Mouse (Mus musculus): ENCODE data around the gene Tbc1d8. TPM values are rescaled to one million over a fixed set of nuclear protein-coding genes. Genes with fewer than 3 reads are reported as not detected.

Tbc1d8 gene
- total RNA-seq (2014; rRNA removed) = 15.9 and 19.3 TPM in 2 replicates
- polyA plus RNA-seq (2015; fragmentation: Nextera tagmentation; extraction: Ambion mirVana) = 6.0 and 7.7 TPM in 2 replicates

- H3K9ac ChIP-seq = peak within 1 kb of the TSS; percentile 77
- no peak for TF ChIP-seq CTCF (IDR thresholded peaks at IDR 0.05; ENCODE audit: low read depth)
- no peaks in the 10 kb centered on the region for H3K9me3 ChIP-seq (ENCODE audit: low read length)
- 1% methylated on average over 85 of the region's 90 CpGs for WGBS
- no peaks in the 10 kb centered on the region for H3K27me3 ChIP-seq (ENCODE audit: insufficient read depth, low read length)
- peak within 1 kb of the TSS; percentile 99 for H3K4me2 ChIP-seq (ENCODE audit: low read depth)
- DNase-seq (peak; percentile 92), ATAC-seq (peak; percentile 96)
- H3K4me1 ChIP-seq (ENCODE audit: insufficient read depth) = peaks cover 13% of the 10 kb centered on the region; the same call in 1 of the 2 replicates
- H3K27ac ChIP-seq (ENCODE audit: low read depth, low read length) = peak within 1 kb of the TSS; percentile 81
- H3K4me3 ChIP-seq (ENCODE audit: low read depth, low read length) = peak within 1 kb of the TSS; percentile 84
- no peaks in the 10 kb centered on the region for H3K36me3 ChIP-seq (ENCODE audit: insufficient read depth)
These were observed at the start of gene Tbc1d8 for GRCm38 (mm10) chr1:39478057-39478895. Gene Tbc1d8, minus strand, starts transcription at chr1:39478755.

- Histone ChIP-seq H3K27ac (ENCODE audit: low read depth, low read length) (no peak overlapping the region), H3K36me3 (ENCODE audit: insufficient read depth) (no peaks in the 10 kb centered on the region), H3K4me3 (ENCODE audit: low read depth, low read length) (no peak overlapping the region), H3K4me2 (ENCODE audit: low read depth) (no peak overlapping the region), H3K4me1 (ENCODE audit: insufficient read depth) (no peaks in the 10 kb centered on the region), H3K9ac (no peak overlapping the region), H3K9me3 (ENCODE audit: low read length) (no peaks in the 10 kb centered on the region), H3K27me3 (ENCODE audit: insufficient read depth, low read length) (no peaks in the 10 kb centered on the region)
- WGBS = 31% methylated on average over 6 of the region's 6 CpGs
- ATAC-seq (no peak), DNase-seq (no peak)
- TF ChIP-seq CTCF (IDR thresholded peaks at IDR 0.05; ENCODE audit: low read depth) = no peak
These were observed 49.8 kb upstream of the Tbc1d8 start for GRCm38 (mm10) chr1:39528319-39528718.

GRCm38 (mm10) chr1:39527432-39527831, 48.9 kb upstream of the Tbc1d8 start:
- no peak overlapping the region for H3K9ac ChIP-seq
- peak; percentile 37; the same call in 1 of the 2 replicates for ATAC-seq

GRCm38 (mm10) chr1:39526371-39527167, 48.0 kb upstream of the Tbc1d8 start:
- no peak for TF ChIP-seq CTCF (IDR thresholded peaks at IDR 0.05; ENCODE audit: low read depth)
- H3K27me3 ChIP-seq (ENCODE audit: insufficient read depth, low read length) = no peaks in the 10 kb centered on the region
- no peak for ATAC-seq
- no peak for DNase-seq
- H3K36me3 ChIP-seq (ENCODE audit: insufficient read depth) = no peaks in the 10 kb centered on the region
- no peaks in the 10 kb centered on the region for H3K9me3 ChIP-seq (ENCODE audit: low read length)
- WGBS = 79% methylated on average over 9 of the region's 9 CpGs
- no peaks in the 10 kb centered on the region for H3K4me1 ChIP-seq (ENCODE audit: insufficient read depth)
- no peak overlapping the region for H3K4me2 ChIP-seq (ENCODE audit: low read depth)
- no peak overlapping the region for H3K9ac ChIP-seq
- H3K4me3 ChIP-seq (ENCODE audit: low read depth, low read length) = no peak overlapping the region
- no peak overlapping the region for H3K27ac ChIP-seq (ENCODE audit: low read depth, low read length)

More at GRCm38 (mm10) chr1:39527432-39527831, 48.9 kb upstream of the Tbc1d8 start:
- no peak overlapping the region for H3K4me3 ChIP-seq (ENCODE audit: low read depth, low read length)
- H3K4me1 ChIP-seq (ENCODE audit: insufficient read depth) = no peaks in the 10 kb centered on the region
- H3K27ac ChIP-seq (ENCODE audit: low read depth, low read length) = no peak overlapping the region
- no peaks in the 10 kb centered on the region for H3K36me3 ChIP-seq (ENCODE audit: insufficient read depth)
- peak; percentile 82 for TF ChIP-seq CTCF (IDR thresholded peaks at IDR 0.05; ENCODE audit: low read depth)
- no peaks in the 10 kb centered on the region for H3K27me3 ChIP-seq (ENCODE audit: insufficient read depth, low read length)
- 9% methylated on average over 7 of the region's 7 CpGs for WGBS
- peak; percentile 68 for DNase-seq
- no peak overlapping the region for H3K4me2 ChIP-seq (ENCODE audit: low read depth)
- H3K9me3 ChIP-seq (ENCODE audit: low read length) = no peaks in the 10 kb centered on the region

- Histone ChIP-seq H3K27me3 (ENCODE audit: insufficient read depth, low read length) (no peaks in the 10 kb centered on the region), H3K27ac (ENCODE audit: low read depth, low read length) (no peak overlapping the region), H3K4me2 (ENCODE audit: low read depth) (no peak overlapping the region), H3K36me3 (ENCODE audit: insufficient read depth) (no peaks in the 10 kb centered on the region), H3K9me3 (ENCODE audit: low read length) (no peaks in the 10 kb centered on the region), H3K4me1 (ENCODE audit: insufficient read depth) (no peaks in the 10 kb centered on the region), H3K9ac (no peak overlapping the region), H3K4me3 (ENCODE audit: low read depth, low read length) (no peak overlapping the region)
- TF ChIP-seq CTCF (IDR thresholded peaks at IDR 0.05; ENCODE audit: low read depth) = no peak
- 77% methylated on average over 7 of the region's 7 CpGs for WGBS
- no peak for ATAC-seq
- no peak for DNase-seq
These were observed 47.2 kb upstream of the Tbc1d8 start for GRCm38 (mm10) chr1:39525763-39526162.

- no peak overlapping the region for H3K4me3 ChIP-seq (ENCODE audit: low read depth, low read length)
- no peak overlapping the region for H3K9ac ChIP-seq
- DNase-seq = peak; percentile 69
- 29% methylated on average over 5 of the region's 5 CpGs for WGBS
- no peaks in the 10 kb centered on the region for H3K27me3 ChIP-seq (ENCODE audit: insufficient read depth, low read length)
- H3K27ac ChIP-seq (ENCODE audit: low read depth, low read length) = no peak overlapping the region
- ATAC-seq = peak; percentile 51
- no peaks in the 10 kb centered on the region for H3K36me3 ChIP-seq (ENCODE audit: insufficient read depth)
- no peaks in the 10 kb centered on the region for H3K9me3 ChIP-seq (ENCODE audit: low read length)
- no peak overlapping the region for H3K4me2 ChIP-seq (ENCODE audit: low read depth)
- H3K4me1 ChIP-seq (ENCODE audit: insufficient read depth) = no peaks in the 10 kb centered on the region
- peak; percentile 82 for TF ChIP-seq CTCF (IDR thresholded peaks at IDR 0.05; ENCODE audit: low read depth)
These were observed 44.0 kb upstream of the Tbc1d8 start for GRCm38 (mm10) chr1:39522519-39522918.

Measured in forebrain, postnatal 0 days (tissue).